Mouse (Mus musculus) limb, embryonic 15.5 days (tissue): ENCODE data around the gene Phlda1. TPM values are rescaled to one million over a fixed set of nuclear protein-coding genes. Genes with fewer than 3 reads are reported as not detected.
A peak's percentile ranks its signal among the peaks of the same experiment; 100 is the strongest.

Source experiments
- ATAC-seq: fragments of 200-750 bp; cut with Nextera tagmentation; 2 replicates; pipeline ENCODE4 v1.8.0; 2017; ENCODE audit warnings: low read depth, moderate TSS enrichment; ENCODE audit not compliant: insufficient number of reproducible peaks, low FRiP score, low TSS enrichment
- H3K27ac ChIP-seq: fragments of 300-500 bp; sonication (generic); 2 replicates; pipeline ENCODE4 v1.5.1; 2015; ENCODE audit warnings: moderate library complexity, mild to moderate bottlenecking, inconsistent platforms
- H3K27me3 ChIP-seq: fragments of 300-500 bp; sonication (generic); 2 replicates; pipeline ENCODE4 v1.6.1; 2015; ENCODE audit warnings: inconsistent platforms
- H3K36me3 ChIP-seq: fragments of 300-500 bp; sonication (generic); 2 replicates; pipeline ENCODE4 v1.6.1; 2015; ENCODE audit warnings: inconsistent platforms
- H3K4me1 ChIP-seq: fragments of 300-500 bp; sonication (generic); 2 replicates; pipeline ENCODE4 v1.6.1; 2015; ENCODE audit warnings: inconsistent platforms
- H3K4me2 ChIP-seq: fragments of 300-500 bp; sonication (generic); 2 replicates; pipeline ENCODE4 v1.6.1; 2015; ENCODE audit warnings: mild to moderate bottlenecking, inconsistent platforms
- H3K4me3 ChIP-seq: fragments of 300-500 bp; sonication (generic); 2 replicates; pipeline ENCODE4 v1.5.1; 2015; ENCODE audit warnings: mild to moderate bottlenecking, inconsistent platforms
- H3K9ac ChIP-seq: fragments of 300-500 bp; sonication (generic); 2 replicates; pipeline ENCODE4 v1.6.1; 2015; ENCODE audit warnings: inconsistent platforms
- H3K9me3 ChIP-seq: fragments of 300-500 bp; sonication (generic); 2 replicates; pipeline ENCODE4 v1.6.1; 2016; ENCODE audit warnings: inconsistent platforms
- WGBS: fragments of 180-500 bp; shearing (Covaris S2); methylation state at CpG from one replicate; pipeline ENCODE4 v1.1.7; 2015; 5-methylcytosine and 5-hydroxymethylcytosine counted together
- polyA plus RNA-seq: library from polyadenylated mRNA; unstranded; fragments of >200 nt; fragmentation: Nextera tagmentation; extraction: Ambion mirVana; gene quantifications from 2 replicates; pipeline ENCODE4 v1.2.1, GENCODE M21; 2015

Phlda1 gene
- polyA plus RNA-seq, 1 experiment from 2014 or later = 32.1 TPM

- ATAC-seq = peak; percentile 59; the same call in 1 of the 2 replicates
- H3K9ac ChIP-seq = no peak overlapping the region
- H3K27me3 ChIP-seq = no peaks in the 10 kb centered on the region
- H3K9me3 ChIP-seq = no peaks in the 10 kb centered on the region
- no peak overlapping the region for H3K4me2 ChIP-seq
- H3K4me1 ChIP-seq = peaks cover 28% of the 10 kb centered on the region
- H3K4me3 ChIP-seq = no peak overlapping the region
- no peaks in the 10 kb centered on the region for H3K36me3 ChIP-seq
- WGBS = 52% methylated on average over 8 of the region's 8 CpGs
- H3K27ac ChIP-seq = peak overlapping the region; percentile 73
Measured at GRCm38 (mm10) chr10:111516804-111517436, 10.8 kb downstream of the Phlda1 start.

DNA sequence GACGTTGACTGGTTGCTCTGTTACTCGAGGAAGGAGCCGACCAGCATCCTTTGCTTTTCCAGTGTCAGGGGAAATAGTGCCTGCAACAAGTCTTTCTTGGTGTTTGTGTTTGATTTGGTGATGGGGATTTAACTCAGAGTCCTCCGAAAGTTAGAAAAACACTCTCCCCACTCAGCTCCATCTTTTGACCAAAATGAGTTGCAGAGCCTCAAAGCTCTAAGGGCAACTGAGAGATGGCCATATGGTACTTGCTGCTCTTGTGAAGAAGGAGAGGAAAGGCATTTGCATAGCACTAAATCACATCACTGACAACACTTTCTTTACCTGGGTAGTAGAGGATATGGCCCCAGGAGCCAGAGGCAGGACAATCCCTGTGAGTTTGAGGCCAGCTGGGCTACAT lies 12.3 kb downstream of the Phlda1 start:
- ATAC-seq = no peak
- no peaks in the 10 kb centered on the region for H3K27me3 ChIP-seq

GRCm38 (mm10) chr10:111519620-111520370 lies 13.7 kb downstream of the Phlda1 start:
- no peaks in the 10 kb centered on the region for H3K27me3 ChIP-seq
- no peak overlapping the region for H3K4me3 ChIP-seq
- H3K4me2 ChIP-seq = no peak overlapping the region
- H3K9me3 ChIP-seq = no peaks in the 10 kb centered on the region
- WGBS = 63% methylated on average over 24 of the region's 24 CpGs
- H3K27ac ChIP-seq = no peak overlapping the region
- H3K4me1 ChIP-seq = peaks cover 29% of the 10 kb centered on the region
- no peak for ATAC-seq
- no peak overlapping the region for H3K9ac ChIP-seq
- no peaks in the 10 kb centered on the region for H3K36me3 ChIP-seq

More for the DNA sequence above, 12.3 kb downstream of the Phlda1 start:
- H3K4me1 ChIP-seq = peaks cover 29% of the 10 kb centered on the region
- H3K4me2 ChIP-seq = no peak overlapping the region
- no peak overlapping the region for H3K27ac ChIP-seq
- no peaks in the 10 kb centered on the region for H3K9me3 ChIP-seq
- 43% methylated on average over 4 of the region's 4 CpGs for WGBS
- no peak overlapping the region for H3K4me3 ChIP-seq
- H3K36me3 ChIP-seq = no peaks in the 10 kb centered on the region
- no peak overlapping the region for H3K9ac ChIP-seq

GRCm38 (mm10) chr10:111520621-111521020 lies 14.5 kb downstream of the Phlda1 start:
- ATAC-seq = no peak
- Histone ChIP-seq H3K4me2 (no peak overlapping the region), H3K9ac (no peak overlapping the region), H3K4me1 (peaks cover 25% of the 10 kb centered on the region), H3K27me3 (no peaks in the 10 kb centered on the region), H3K9me3 (no peaks in the 10 kb centered on the region), H3K4me3 (no peak overlapping the region), H3K27ac (no peak overlapping the region), H3K36me3 (no peaks in the 10 kb centered on the region)
- 57% methylated on average over 3 of the region's 3 CpGs for WGBS

GRCm38 (mm10) chr10:111521636-111522035 lies 15.6 kb downstream of the Phlda1 start:
- no peaks in the 10 kb centered on the region for H3K9me3 ChIP-seq
- peaks cover 19% of the 10 kb centered on the region for H3K4me1 ChIP-seq
- 61% methylated on average over 4 of the region's 4 CpGs for WGBS
- H3K36me3 ChIP-seq = no peaks in the 10 kb centered on the region
- no peaks in the 10 kb centered on the region for H3K27me3 ChIP-seq
- H3K4me3 ChIP-seq = no peak overlapping the region
- no peak for ATAC-seq
- no peak overlapping the region for H3K4me2 ChIP-seq
- no peak overlapping the region for H3K27ac ChIP-seq
- no peak overlapping the region for H3K9ac ChIP-seq

DNA sequence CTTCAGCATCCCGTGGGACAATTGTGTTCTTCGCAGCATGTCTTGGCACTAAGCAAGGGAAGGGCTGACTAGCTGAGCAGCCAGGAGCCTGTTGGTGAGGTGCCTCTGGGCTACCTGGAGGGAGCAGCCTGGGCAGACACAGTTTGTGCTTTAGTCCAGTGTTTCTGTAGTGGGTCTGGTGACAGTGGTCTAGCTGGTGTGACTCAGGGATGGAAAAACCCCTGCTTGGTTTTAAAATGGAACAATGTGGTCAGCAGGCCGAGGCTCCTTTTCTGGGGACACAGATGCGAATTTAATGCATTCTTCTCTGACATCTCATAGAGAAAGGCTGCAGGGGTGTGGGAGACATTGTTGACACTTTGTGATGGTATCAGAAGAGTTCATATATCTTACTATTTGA lies 16.1 kb downstream of the Phlda1 start:
- peaks cover 19% of the 10 kb centered on the region for H3K4me1 ChIP-seq
- H3K9ac ChIP-seq = no peak overlapping the region
- no peak for ATAC-seq
- no peak overlapping the region for H3K4me2 ChIP-seq
- WGBS = 64% methylated on average over 4 of the region's 4 CpGs
- no peak overlapping the region for H3K4me3 ChIP-seq
- H3K36me3 ChIP-seq = no peaks in the 10 kb centered on the region
- no peak overlapping the region for H3K27ac ChIP-seq
- H3K27me3 ChIP-seq = no peaks in the 10 kb centered on the region
- H3K9me3 ChIP-seq = no peaks in the 10 kb centered on the region

DNA sequence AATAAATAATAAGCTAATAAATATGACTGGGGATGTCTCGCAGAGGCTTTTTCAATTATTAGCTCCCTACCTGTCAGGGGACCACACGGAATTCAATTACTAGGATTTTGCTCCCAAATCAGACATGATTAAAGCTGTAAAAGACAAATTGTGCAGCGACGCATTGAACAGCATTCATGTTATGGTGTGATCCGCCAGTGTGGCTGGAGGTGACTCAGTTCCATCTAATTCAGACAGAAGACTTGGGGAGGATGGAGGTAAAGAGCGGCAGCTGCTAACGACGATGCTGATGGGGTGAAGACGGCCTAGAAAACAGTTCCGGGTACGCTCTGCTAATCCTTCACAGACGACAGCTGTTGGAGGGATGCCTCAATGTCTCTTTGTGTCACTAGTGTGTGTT lies 17.8 kb downstream of the Phlda1 start:
- Histone ChIP-seq H3K27ac (no peak overlapping the region), H3K4me3 (no peak overlapping the region), H3K9me3 (no peaks in the 10 kb centered on the region), H3K27me3 (no peaks in the 10 kb centered on the region), H3K4me1 (peaks cover 20% of the 10 kb centered on the region), H3K9ac (no peak overlapping the region), H3K4me2 (no peak overlapping the region), H3K36me3 (no peaks in the 10 kb centered on the region)
- no peak for ATAC-seq
- WGBS = 82% methylated on average over 12 of the region's 12 CpGs

GRCm38 (mm10) chr10:111527057-111527456 lies 21.0 kb downstream of the Phlda1 start:
- Histone ChIP-seq H3K4me1 (peaks cover 13% of the 10 kb centered on the region), H3K27ac (no peak overlapping the region), H3K27me3 (no peaks in the 10 kb centered on the region), H3K4me2 (no peak overlapping the region), H3K9me3 (no peaks in the 10 kb centered on the region), H3K4me3 (no peak overlapping the region), H3K36me3 (no peaks in the 10 kb centered on the region), H3K9ac (no peak overlapping the region)
- 48% methylated on average over 5 of the region's 5 CpGs for WGBS
- ATAC-seq = no peak

GRCm38 (mm10) chr10:111527613-111528012 lies 21.5 kb downstream of the Phlda1 start:
- Histone ChIP-seq H3K27me3 (no peaks in the 10 kb centered on the region), H3K27ac (no peak overlapping the region), H3K4me3 (no peak overlapping the region), H3K9ac (no peak overlapping the region), H3K9me3 (no peaks in the 10 kb centered on the region), H3K36me3 (no peaks in the 10 kb centered on the region), H3K4me1 (peaks cover 13% of the 10 kb centered on the region), H3K4me2 (no peak overlapping the region)
- 80% methylated on average over 7 of the region's 7 CpGs for WGBS
- ATAC-seq = no peak

- no peak overlapping the region for H3K4me2 ChIP-seq
- H3K36me3 ChIP-seq = no peaks in the 10 kb centered on the region
- no peak for ATAC-seq
- no peak overlapping the region for H3K4me3 ChIP-seq
- peaks cover 13% of the 10 kb centered on the region for H3K4me1 ChIP-seq
- H3K27me3 ChIP-seq = no peaks in the 10 kb centered on the region
- H3K9ac ChIP-seq = no peak overlapping the region
- no peaks in the 10 kb centered on the region for H3K9me3 ChIP-seq
- WGBS = 50% methylated on average over 4 of the region's 4 CpGs
- H3K27ac ChIP-seq = no peak overlapping the region
Measured at GRCm38 (mm10) chr10:111528283-111528682, 22.2 kb downstream of the Phlda1 start.

- no peak overlapping the region for H3K4me3 ChIP-seq
- no peak overlapping the region for H3K9ac ChIP-seq
- H3K9me3 ChIP-seq = no peaks in the 10 kb centered on the region
- ATAC-seq = no peak
- H3K4me1 ChIP-seq = peaks cover 15% of the 10 kb centered on the region
- no peaks in the 10 kb centered on the region for H3K36me3 ChIP-seq
- H3K4me2 ChIP-seq = no peak overlapping the region
- H3K27me3 ChIP-seq = no peaks in the 10 kb centered on the region
- WGBS = 79% methylated on average over 7 of the region's 7 CpGs
- H3K27ac ChIP-seq = no peak overlapping the region
Measured at GRCm38 (mm10) chr10:111530398-111530797, 24.3 kb downstream of the Phlda1 start.

- H3K27ac ChIP-seq = no peak overlapping the region
- ATAC-seq = no peak
Measured at GRCm38 (mm10) chr10:111534691-111535090, 28.6 kb downstream of the Phlda1 start.

More at GRCm38 (mm10) chr10:111534691-111535090, 28.6 kb downstream of the Phlda1 start:
- Histone ChIP-seq H3K27me3 (no peaks in the 10 kb centered on the region), H3K36me3 (no peaks in the 10 kb centered on the region), H3K4me1 (peaks cover 24% of the 10 kb centered on the region), H3K9me3 (no peaks in the 10 kb centered on the region), H3K4me2 (no peak overlapping the region), H3K4me3 (no peak overlapping the region), H3K9ac (no peak overlapping the region)
- 87% methylated on average over 8 of the region's 8 CpGs for WGBS
